Mouse (Mus musculus): Measurements from ENCODE around the gene Mgst3.

GRCm38 (mm10) chr1:167358731-167359130 is 34.9 kb downstream of the Mgst3 start:
- TF ChIP-seq POLR2A (IDR thresholded peaks at IDR 0.05; ENCODE audit: low read depth, low read length) (no peak), CTCF (IDR thresholded peaks at IDR 0.05; ENCODE audit: extremely low read depth, insufficient read length, insufficient replicate concordance, low read depth, low read length) (no peak)
